Mouse (Mus musculus) megakaryocyte, adult 5-6 weeks (primary cell): ENCODE measurements around the gene Adgb. TPM values are rescaled to one million over a fixed set of nuclear protein-coding genes. Genes with fewer than 3 reads are reported as not detected.

Experiments used
- total RNA-seq, 2 experiments: library from RNA; stranded (forward) in 1 of 2; stranded (reverse) in 1 of 2; fragments of 153-499, 151-499 nt in 1 of 2; fragments of 221-1000, 200-1000 nt in 1 of 2; gene quantifications; 2 replicates each; pipeline versions ENCODE4 v1.2.3 to v1.2.4; 2015 to 2017

Gene Adgb
- total RNA-seq, 2 experiments from 2014 or later, result 0.40 to 1.4 TPM

Other genes with a start within 250 kb of the Adgb start
- 155 and 175 TPM in 2 replicates for gene Rab32, start 85.9 kb upstream of the Adgb start, total RNA-seq (2015)
- gene Rab32, start 85.9 kb upstream of the Adgb start, total RNA-seq (2017), result 108 and 111 TPM in 2 replicates
- gene Gm10944, start 209.0 kb upstream of the Adgb start, total RNA-seq (2015), result not detected in 2 replicates
- not detected in 2 replicates for gene Gm10944, start 209.0 kb upstream of the Adgb start, total RNA-seq (2017)